Mouse (Mus musculus) adrenal gland, postnatal 10 days (tissue): ENCODE data around the gene Xdh. TPM values are rescaled to one million over a fixed set of nuclear protein-coding genes. Genes with fewer than 3 reads are reported as not detected.

Source experiments
- DNase-seq: peaks from one replicate; pipeline ENCODE4 v3.0.0; 2021; ENCODE audit warnings: mixed read lengths
- total RNA-seq, 2 experiments: library from RNA; stranded (reverse); gene quantifications; 2 replicates each; pipeline ENCODE4 v1.2.3; 2021

The Xdh gene
- total RNA-seq, 2 experiments from 2014 or later: 55.9 to 125 TPM

DNA sequence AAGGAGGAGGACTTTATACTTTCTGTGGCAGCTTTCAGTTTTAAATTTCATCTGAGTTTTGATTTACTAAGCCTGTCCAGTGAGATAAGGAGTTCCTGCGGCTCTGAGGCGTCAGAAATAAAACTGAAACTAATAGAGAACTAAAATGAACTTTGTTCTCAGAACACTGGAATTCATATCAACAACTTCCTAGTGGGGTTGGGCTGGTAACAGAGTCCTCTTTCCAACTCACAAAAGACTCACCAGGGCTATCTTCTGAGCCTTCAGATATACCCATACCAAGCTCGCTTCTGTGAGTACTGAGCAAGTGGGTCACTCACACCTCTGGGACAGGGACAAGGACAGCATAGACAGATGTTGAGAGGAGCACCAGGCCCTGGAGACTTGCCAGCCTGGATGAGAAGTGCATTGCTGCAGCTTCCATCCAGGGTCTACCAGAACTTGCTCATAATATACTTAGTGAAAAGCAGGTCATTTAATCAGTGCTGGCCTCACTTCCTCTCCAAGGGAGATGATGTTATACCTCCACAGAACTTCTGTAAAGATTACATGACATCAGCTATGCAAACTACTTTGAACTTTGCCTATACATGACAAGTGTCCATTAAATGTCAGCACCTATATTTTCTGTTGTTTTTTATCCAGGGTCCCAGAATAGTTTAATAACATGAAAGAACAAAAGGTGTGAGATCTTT lies 7.6 kb downstream of the Xdh start:
- peak; percentile 67 for DNase-seq

DNA sequence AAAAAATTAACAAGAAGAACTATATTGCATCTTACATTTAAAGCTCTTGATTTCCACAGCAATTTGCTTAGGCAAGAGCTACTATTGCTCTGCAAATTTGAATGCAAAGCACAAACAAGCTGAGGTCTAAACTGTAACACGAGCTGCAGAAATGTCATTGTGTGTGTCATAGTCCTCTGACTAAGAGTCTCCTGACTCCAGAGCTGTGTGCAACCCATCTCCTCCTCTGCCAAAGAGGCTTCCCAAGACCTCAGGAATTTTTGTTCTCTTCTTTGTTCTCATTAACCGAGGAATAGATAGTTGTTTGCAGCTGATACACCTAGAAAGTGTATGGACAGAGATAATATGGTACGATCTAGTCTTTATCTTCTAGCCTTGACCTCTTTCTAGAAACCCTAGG lies 8.2 kb downstream of the Xdh start:
- no peak for DNase-seq

DNA sequence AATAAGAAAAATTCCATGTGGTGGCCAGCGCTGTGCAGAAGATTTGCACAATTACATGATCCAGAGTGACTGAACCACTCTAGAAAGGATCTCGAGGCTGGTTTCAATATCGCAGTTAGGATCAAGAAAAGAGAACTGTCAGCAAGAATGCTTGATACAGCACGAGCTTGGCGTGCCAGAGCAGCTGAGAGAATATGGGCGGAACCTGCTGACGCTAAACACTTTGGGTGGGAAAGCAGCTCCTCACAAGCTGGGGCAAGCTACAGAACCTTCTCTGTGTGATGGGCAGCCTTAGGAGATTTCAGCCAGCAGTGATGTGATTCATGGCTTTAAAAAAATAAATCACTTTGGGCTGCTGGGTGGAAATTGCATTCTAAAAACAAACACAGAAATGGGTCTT lies 12.9 kb downstream of the Xdh start:
- DNase-seq: no peak

DNA sequence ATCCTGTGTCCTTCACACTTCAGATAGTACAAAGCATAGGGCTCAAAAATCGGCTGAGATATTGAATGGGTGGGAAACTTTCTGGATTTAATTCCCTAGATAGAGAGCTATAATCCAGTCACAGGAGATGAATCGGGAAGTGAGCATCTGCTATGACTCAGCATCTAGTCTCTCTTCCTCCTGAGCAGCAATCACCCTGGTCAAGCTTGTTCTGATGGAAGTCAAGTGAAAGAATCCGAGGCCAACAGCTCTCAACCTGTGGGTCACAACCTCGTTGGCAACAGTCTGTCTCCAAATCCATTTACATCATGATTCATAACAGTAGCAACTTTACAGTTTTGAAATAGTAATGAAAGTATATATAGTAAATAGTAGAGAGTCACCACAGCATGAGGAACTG lies 14.8 kb downstream of the Xdh start:
- no peak for DNase-seq

DNA sequence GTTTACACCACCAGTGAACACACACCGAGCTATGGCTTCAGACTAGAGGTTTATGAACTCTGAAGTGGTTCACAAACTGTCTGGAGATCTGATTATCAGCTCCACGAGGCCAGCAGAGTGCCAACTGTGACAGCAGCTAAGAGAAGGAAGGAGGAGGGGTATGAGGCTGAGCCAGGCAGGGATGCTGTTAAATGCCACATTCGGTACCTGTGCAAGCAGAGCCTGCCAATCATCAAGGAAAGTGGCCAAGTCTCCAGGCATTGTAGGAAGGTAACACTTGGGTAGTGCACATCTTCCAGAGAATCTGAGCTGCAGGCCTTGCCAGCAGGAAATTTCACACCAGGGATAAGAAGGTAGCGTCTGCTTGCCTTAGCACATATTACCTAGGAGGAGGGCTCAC lies 15.7 kb downstream of the Xdh start:
- no peak for DNase-seq

DNA sequence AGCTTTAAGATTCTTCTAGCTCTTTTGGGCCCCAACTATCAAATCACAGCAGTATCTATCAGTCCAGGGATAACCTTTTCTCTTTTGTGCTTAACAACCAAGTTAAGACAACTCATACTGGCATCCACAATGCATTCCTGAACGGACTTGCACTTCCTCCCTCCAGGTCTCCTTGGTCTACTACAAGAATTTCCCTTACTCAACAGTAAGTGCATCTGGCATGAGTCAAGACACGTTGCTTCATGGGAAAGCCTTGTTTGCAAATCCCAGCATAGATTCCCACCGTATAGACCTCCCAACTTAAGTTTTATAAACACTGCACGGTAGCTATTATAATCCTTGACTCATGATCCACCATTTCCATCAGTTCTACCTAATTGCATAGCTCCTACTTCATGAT lies 16.4 kb downstream of the Xdh start:
- DNase-seq: no peak

DNA sequence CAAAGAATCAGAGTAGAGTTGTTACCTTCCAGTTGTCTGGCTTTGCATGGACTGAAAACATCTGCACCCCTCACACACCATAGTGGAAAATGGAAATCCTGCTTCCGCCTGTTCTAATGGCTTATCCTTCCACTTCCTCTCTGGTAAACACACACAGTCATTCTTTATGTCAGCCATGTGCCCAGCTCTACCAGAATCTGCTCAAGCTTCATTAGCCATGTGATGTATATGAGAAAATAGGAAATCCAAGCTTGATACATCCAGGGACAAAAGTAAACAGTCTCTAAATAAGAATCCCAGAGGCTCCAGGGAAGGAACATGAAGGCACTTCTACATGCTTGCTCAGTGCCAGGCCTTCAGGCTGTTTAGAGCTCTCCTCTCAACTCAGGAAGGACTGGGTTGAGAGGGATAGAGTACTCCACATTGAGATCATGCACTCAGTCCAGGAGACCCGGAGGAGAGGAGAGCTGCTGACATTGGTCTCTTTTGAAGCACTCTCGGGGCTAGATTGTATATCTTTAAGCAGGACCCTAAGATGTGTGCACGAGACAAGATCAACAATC lies 17.4 kb downstream of the Xdh start:
- DNase-seq: no peak

DNA sequence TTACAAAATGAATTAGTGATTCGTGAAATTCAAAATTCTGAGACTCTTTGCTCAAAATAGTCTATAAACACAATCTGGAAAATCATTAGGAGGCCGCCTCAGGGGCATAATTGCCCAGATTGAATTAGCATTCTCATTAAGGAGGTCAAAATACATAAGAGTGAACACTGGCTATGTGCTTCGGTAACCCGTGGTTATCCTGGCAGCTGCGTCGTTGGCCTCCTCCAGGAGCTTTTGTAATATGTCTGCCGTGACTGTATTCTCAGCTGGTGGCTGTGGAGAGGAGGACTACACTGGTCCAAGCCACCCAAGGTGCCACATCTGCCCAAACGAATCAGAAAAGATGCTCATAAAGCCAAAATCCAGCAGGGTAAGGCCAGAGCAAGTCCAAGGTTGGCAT lies 30.5 kb downstream of the Xdh start:
- DNase-seq: no peak

DNA sequence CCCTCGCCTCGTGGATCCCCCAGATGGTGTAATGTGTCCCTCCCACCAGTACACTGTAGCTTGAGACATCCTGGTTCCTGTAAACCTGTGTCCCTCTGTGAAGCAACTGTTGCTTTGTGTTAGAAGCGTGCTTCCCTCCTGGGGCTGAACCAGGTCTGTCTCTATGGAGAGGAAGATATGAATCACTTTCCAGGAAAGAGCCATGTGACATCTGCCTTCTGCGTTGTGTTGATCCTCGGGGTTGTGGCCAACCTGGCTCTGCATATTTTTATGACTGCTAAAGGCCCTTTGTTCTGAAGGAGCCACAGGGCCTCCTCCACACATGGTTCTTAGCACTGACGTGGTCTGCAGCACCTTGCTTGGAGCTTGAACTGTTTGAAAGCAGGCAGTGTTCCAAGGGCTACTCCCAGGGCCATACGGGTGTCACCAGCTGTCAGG lies 31.0 kb downstream of the Xdh start:
- DNase-seq: no peak

DNA sequence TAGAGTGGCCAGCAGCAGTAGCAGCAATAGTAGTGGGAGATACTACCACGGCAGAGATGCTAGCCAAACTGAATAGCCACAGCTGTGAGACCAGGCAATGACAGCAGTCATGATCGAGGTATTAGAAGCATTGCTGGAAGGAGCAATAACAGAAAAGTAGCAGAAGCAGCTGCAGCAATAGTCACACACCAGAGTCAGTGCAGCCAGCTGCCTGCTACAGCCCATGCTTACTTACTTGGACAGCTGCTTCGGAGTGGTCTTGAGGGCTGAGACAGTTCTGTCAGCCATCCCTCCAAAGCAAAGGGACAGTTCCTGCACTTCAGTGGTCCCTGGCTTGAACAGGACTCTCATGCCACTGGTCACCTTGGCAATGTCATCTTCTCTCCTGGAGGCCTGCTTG lies 31.9 kb downstream of the Xdh start:
- no peak for DNase-seq

DNA sequence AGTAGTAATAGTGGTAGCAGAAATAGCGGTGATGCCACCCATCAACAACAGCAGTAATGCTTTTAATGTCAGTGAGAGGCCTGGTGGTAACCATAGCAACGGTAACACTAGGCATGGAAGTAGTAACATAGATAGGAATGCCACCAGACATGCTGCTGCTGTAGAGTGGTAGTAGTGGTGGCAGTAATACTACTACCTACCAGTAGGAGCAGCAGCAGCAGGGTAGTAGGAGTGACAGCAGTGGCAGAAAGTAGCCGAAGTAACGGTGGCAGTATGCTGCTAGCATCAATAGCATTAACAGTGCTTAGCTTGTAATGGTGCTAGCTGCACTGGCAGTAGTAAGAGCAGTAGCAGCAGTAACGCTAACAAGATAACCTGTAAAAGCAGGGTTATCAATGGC lies 32.3 kb downstream of the Xdh start:
- DNase-seq: no peak

DNA sequence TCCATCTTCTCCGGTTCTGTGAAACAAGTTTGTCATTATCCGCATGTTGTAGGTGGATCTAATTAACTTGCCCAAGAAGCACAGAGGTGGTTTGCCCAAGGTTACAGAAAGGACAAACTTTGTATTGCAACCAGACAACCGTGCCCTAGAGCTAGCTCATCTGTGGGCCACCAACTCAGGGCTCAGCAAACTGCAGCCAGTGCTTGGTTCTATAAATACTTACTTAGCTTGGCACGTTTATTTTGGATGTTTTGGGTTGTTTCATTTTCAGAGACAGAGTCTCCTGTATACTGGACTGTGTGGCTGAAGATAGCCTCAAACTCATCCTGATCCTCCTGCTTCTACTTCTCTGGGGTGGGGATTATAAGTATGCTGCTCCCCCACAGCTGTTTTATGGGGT lies 35.3 kb downstream of the Xdh start:
- DNase-seq: no peak

DNA sequence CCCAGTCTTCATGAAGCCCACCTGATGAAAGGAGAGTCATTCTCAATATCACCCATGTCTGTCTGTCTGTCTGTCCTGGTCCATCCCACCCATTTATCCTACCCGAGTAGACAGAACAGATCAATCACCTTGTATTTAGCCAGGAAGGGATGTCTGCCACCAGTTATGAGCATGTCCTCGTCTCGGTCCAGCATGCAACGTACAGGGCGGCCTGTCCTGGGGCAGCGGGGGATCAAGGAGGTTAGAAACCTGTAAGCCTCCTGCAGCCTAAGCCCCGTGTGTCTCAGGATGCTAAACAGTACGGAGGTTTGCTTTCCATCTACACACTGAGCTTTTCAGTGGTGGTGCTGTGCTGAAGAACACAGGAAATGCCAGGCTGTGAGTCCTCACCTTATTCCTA lies 43.9 kb downstream of the Xdh start:
- DNase-seq: no peak

DNA sequence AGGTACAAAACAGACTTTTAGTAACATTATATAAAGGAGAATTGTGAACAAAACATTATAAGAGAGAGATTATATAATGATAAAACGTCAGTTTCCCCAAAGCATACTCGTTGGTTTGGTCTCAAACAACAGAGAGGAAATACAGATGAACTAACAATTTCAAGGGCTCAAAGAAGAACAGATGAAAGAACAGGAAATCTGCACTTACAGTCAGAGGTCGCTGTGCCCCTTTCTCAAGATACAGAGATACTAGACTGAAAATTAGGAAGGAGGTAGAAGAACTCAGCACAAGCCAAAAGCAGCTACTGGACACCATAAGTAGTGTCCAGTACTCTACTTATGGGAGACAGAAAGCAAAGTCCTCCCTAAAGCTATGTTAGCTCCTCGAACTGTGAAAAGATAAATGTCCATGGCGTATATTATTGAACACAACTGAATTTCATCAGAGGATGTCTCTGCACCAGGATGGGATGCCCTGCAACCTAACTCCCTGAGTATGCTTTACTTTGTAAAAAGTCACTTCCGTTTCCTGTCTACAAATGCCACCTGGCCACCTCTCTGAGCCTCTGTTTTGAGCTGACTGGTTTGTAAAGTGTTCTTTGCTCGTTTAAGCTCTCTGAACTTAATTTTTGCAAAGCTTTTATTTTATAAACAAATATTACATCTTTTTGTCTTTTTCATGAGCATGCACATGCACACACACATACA lies 44.8 kb downstream of the Xdh start:
- DNase-seq: no peak

DNA sequence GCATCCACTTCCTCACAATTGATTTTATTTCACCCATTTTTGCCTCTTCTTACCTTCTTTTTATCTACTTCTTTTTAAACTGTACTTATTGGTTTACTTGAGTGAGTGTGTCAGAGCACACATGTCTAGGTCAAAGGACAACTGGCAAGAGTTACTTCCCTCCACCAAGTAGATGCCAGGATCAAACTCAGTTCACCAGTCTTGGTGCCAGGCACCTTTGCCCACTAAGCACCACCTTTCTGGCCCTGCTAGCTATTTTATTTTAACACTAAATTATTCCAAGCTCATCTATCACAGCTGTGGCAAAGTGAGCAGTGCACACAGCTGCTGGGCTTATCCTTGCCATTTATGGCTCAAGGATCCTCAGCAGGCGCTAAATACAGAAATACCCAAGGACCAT lies 46.9 kb downstream of the Xdh start:
- DNase-seq: no peak

DNA sequence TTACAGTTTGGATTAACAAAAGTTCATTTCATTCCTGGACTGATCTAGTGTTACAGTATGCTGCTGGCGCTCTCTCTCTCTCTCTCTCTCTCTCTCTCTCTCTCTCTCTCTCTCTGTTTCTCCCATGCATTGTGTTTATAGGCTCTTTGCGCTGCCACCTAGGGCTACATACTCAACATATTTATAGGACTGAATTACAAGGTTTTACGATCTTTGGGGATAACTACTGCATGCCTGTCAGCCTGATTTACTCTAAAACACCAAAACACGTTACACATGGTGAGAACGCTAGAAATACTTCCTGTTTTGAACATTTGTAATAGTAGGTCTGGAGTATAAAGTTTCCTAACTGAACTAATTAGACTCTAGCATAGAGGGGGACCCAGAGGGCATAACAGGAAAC lies 47.8 kb downstream of the Xdh start:
- no peak for DNase-seq

DNA sequence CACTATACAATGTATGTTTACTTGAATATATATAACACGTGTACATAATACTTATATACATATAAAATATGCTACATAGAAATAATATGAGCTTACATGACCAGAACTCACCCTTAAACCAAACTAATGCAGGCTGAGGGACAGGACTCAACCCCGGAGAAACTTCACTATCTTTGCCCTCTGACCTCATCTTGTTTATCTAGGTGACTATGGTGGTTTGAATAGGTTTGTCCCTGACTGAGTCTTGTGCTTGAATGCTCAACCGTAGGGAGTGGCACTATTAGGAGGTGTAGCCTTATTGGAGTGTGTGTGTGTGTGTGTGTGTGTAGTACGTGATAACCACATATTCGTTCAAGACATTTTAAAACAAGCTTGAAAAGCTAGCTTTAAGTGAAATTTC lies 55.6 kb downstream of the Xdh start:
- no peak for DNase-seq

DNA sequence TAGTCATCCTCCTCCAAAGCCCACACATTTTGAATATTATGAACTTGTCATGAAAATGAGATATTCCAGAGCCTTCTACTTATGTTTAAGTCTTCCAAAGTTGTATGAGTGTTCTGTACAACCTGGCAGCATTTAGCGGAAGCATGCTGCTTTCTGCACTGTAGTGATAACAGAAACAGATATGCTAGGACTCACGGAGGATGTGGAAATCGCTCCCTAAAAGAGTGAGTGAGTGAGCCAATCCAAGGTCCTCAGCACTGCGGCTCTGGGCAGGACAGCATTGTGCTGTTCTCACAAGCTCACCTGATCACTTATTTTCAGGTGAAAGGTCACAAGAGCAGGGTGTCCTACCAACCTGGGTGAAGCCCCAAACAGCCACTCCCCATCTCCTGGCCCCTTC lies 56.2 kb downstream of the Xdh start:
- DNase-seq: no peak

DNA sequence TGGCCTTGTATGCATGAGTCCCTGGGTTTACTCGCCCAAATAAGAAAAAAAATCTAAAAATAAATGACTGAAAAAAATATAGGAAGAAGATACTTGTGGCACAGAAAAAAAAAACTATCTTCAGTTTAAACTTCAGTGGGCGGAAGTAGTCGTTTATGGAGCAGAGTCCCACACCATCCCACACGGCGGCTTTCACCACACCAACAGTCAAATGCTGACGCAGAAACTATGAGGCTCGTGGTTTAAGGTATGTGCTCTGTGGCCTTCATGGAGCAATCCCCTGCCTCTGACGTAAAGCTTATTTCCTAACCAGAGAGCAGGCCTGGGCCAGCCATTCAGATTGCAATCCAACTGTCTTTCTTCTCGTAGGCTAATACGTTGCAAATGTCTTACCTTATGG lies 56.8 kb downstream of the Xdh start:
- DNase-seq: no peak

DNA sequence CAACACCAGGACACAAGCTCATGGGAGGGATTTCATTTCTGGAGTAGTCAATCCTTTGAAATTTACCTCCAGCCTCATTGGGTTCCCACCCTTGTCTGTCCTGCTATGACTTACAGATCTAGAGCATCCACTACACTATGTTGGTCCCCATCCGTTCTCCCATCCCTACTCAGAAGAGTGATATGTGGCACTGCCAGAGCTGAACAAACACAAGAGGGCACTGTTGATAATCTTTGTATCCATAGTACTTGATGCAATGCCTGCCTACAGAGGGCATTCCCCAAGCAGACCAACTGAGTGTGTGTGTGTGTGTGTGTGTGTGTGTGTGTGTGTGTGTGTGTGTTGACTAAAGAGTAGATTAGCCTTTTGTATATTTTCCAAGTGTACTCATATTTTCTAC lies 58.4 kb downstream of the Xdh start:
- DNase-seq: peak; percentile 21

DNA sequence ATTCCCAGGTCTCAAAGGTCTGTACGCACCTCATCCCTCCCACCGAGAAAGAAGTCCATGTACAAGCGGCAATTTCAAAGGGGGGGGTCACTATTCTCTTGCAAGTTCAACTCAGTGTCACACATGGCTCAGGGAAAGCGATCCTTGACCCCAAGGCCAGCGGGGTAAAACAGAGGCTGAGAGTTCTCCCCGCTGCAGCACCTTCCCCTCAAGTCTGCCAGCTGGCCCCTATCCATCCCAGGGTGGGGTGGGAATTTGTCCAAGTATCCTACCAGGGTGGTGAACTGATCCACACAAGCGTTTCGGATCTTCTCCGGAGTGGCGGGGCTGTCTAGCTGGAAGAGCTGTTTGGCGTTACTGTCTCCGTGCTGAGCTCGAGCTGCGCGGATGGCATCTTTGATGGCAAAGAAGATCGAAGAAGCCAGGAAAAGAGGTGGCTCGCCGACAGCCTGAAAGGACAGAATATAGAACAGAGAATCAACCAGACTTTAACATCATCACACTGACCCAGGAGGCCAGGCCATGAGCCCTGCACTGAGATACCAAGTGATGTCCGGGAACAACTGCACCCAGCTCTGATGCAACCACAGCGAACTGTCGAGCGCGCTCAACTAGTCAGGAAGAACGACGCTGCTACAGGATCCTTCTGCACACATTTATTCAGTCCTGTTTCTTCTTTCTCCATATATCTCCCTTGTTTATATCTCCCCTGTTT lies 63.8 kb downstream of the Xdh start:
- peak; percentile 42 for DNase-seq

DNA sequence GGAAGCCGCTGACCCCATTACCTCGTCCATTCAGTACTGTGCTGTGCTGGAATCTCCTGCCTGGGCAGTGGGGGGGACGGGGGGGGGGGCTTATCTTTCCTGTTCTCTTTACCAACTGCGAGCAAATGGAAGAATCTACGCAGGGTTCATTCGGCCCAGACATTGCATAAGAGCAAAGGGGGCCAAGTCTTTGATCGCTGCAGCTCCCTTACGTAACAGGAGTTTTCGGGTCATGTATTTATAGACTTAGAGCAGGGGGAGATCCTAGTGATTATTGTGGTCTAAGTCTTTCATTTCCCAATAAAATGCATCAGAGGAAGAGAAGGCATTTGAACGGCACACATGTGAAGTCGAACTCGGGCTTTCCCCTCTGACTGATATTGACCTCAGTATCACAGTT lies 66.7 kb downstream of the Xdh start:
- no peak for DNase-seq

DNA sequence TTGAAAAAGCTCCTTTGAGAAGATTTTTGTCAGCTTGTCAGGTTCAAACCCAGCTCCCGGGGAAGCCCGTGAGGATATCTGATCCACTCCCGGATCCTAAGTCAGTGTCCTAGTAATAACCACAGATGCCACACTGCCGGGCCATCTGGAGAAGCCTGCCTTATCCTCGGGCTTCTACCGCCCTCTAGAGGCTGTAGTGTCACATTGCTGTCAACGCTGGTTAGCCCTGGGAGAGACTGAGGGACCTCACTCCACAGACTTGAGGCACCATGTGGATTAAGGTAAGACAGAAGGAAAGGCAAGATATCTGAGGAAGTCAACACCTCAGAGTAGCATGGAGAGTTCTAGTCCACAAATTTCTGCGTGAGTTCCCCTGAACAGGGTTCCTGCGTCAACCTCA lies 67.8 kb downstream of the Xdh start:
- peak; percentile 81 for DNase-seq
